Mouse (Mus musculus): ENCODE measurements at regions not wholly inside any gene's neighbourhood (a gene's known extent, or its start where the extent isn't known, plus 50 kb on each side); places are given as distances from the start of the nearest gene placed in this dataset.

DNA sequence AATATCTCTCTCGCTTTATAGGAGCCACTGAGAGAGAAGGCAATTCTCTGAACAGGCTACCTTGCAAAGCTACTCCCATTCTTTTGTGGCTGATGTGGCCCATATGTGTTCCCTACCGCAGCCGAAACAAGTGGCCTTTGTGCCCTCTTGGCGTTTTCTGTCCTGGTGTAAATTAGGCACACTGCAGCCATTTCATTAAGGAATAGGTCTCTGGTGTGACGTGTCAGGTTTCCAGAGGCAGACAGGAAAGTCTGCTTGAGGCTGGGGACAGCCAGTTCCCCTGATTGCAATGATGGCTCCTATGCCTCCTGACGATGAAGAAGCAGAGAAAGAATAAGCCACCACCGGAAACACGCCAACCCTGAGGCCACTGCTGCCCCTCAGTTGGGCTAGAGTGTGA lies 59.3 kb upstream of the Bcor start:
- no peak overlapping the region for H3K9ac ChIP-seq (ENCODE audit: low read depth, low read length)
- 71% methylated on average over 8 of the region's 8 CpGs for WGBS
- H3K4me3 ChIP-seq (ENCODE audit: low read length): no peak overlapping the region
- ATAC-seq: no peak
- H3K4me2 ChIP-seq (ENCODE audit: low read depth, low read length): no peak overlapping the region
- no peaks in the 10 kb centered on the region for H3K27me3 ChIP-seq (replicated peaks; ENCODE audit: control insufficient read depth, insufficient read depth, low read length)
- H3K36me3 ChIP-seq (ENCODE audit: control insufficient read depth, insufficient read depth, low read length): no peaks in the 10 kb centered on the region
- H3K9me3 ChIP-seq (ENCODE audit: control insufficient read depth, low read length): no peaks in the 10 kb centered on the region
- H3K27ac ChIP-seq (ENCODE audit: low read length): no peak overlapping the region
- no peaks in the 10 kb centered on the region for H3K4me1 ChIP-seq (ENCODE audit: control insufficient read depth, insufficient read depth, low read length)

DNA sequence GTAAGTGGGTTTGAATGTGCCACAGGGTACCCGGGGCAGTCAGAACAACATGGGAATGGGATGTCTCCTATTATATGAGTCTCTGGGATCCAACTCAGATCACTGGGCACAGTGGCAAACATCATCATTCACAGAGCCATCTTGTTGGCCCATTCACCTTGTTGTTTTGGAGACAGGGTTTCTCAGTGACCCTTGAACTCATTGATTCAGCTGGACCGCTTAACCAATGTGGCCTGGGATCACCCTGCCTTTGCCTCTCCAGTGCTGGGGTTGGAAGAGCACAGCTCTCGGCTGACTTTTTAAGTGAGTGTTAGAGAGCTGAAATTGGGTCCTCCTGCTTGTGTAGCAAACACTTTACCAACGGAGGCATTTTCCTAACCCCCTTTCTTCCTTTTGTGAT lies 64.2 kb upstream of the Bcor start:
- Histone ChIP-seq H3K4me1 (ENCODE audit: control insufficient read depth, insufficient read depth, low read length) (no peaks in the 10 kb centered on the region), H3K9me3 (ENCODE audit: control insufficient read depth, low read length) (no peaks in the 10 kb centered on the region), H3K27ac (ENCODE audit: low read length) (no peak overlapping the region), H3K4me2 (ENCODE audit: low read depth, low read length) (no peak overlapping the region), H3K9ac (ENCODE audit: low read depth, low read length) (no peak overlapping the region), H3K4me3 (ENCODE audit: low read length) (no peak overlapping the region), H3K27me3 (replicated peaks; ENCODE audit: control insufficient read depth, insufficient read depth, low read length) (no peaks in the 10 kb centered on the region), H3K36me3 (ENCODE audit: control insufficient read depth, insufficient read depth, low read length) (no peaks in the 10 kb centered on the region)
- ATAC-seq: no peak
- 74% methylated on average over 4 of the region's 4 CpGs for WGBS

DNA sequence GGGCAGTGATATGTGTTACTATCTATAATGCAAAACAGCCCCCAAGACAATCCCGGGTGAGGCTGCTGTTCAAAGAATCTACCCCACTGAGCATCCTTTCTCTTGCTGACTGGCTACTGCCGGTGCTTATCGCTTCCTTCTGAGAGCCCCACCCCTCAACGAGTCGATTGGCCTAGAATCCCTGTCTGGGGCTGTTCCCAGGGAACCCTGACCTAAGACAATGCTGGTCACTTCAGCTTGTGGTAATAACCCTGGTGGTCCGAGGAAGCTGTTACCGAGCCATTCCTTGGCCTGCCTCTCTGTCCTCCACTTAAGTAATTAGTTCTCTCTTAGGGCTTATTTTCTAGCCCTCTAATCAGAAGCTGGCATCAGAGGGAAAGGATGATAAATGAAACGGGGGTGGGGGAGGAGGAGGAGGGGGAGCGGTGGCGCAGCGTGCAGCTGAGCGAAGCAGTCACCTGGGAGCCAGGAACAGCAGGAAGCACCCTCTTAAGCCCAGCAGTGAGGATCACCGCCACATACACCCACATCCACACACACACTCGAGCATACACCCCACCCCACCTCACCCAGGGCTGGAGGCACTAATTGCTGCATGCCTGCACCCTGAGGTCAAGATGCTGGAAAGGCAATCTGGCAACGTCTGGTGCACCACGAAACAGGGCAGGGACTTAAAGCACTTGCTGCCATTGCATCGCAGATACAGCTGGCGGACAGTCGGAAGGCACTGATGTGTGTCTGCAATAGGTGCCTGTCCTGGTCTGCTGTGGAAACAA lies 65.1 kb upstream of the Bcor start:
- 13% methylated on average over 19 of the region's 19 CpGs for WGBS
- Histone ChIP-seq H3K9me3 (ENCODE audit: control insufficient read depth, low read length) (no peaks in the 10 kb centered on the region), H3K4me2 (ENCODE audit: low read depth, low read length) (peak overlapping the region; percentile 27; the same call in 1 of the 2 replicates), H3K27me3 (replicated peaks; ENCODE audit: control insufficient read depth, insufficient read depth, low read length) (no peaks in the 10 kb centered on the region), H3K9ac (ENCODE audit: low read depth, low read length) (no peak overlapping the region), H3K36me3 (ENCODE audit: control insufficient read depth, insufficient read depth, low read length) (no peaks in the 10 kb centered on the region), H3K4me1 (ENCODE audit: control insufficient read depth, insufficient read depth, low read length) (no peaks in the 10 kb centered on the region), H3K27ac (ENCODE audit: low read length) (no peak overlapping the region), H3K4me3 (ENCODE audit: low read length) (no peak overlapping the region)
- no peak for ATAC-seq

DNA sequence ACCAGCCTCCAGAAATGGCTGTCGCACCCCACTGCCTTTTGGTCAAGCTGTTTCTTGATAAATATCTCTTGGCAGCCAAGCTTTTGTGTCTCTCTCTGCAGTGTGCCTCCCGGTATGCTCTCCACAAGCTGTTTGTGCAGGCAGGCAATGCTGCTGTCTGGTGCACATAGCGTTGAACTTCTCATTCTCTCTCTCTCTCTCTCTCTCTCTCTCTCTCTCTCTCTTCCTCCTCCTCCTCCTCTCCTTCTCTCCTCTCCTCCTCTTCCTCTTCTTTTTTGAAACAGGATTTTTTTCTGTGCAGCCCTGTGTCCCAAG lies 65.7 kb upstream of the Bcor start:
- Histone ChIP-seq H3K27me3 (replicated peaks; ENCODE audit: control insufficient read depth, insufficient read depth, low read length) (no peaks in the 10 kb centered on the region), H3K36me3 (ENCODE audit: control insufficient read depth, insufficient read depth, low read length) (no peaks in the 10 kb centered on the region), H3K4me3 (ENCODE audit: low read length) (no peak overlapping the region), H3K4me2 (ENCODE audit: low read depth, low read length) (peak overlapping the region; percentile 27; the same call in 1 of the 2 replicates), H3K9me3 (ENCODE audit: control insufficient read depth, low read length) (no peaks in the 10 kb centered on the region), H3K4me1 (ENCODE audit: control insufficient read depth, insufficient read depth, low read length) (no peaks in the 10 kb centered on the region), H3K9ac (ENCODE audit: low read depth, low read length) (no peak overlapping the region), H3K27ac (ENCODE audit: low read length) (no peak overlapping the region)
- WGBS: 15% methylated on average over 3 of the region's 3 CpGs
- no peak for ATAC-seq

DNA sequence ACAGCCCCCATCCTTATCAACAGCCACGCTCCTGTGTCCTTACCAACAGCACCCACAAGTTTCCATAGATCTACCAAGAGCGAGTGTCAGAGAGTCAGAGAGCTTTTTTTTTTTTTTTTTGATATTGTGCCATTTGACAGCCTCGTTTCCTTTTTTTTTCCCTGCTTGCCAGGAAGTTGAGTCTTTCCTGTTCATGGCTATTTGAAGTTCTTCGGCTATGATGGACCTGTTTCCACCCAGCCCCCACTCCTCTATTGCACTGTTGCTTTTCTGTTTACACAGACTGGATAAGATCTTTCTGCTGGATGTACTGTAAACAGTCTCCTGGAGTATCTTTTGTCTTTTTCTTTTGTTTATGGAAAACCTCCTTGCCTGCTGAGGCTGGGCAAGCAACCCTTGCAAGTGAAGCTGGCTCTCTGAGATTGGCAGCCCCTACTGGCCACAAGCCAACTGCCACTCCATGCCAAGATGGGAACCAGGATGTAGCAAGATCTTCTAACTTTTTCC lies 80.4 kb upstream of the Bcor start:
- Histone ChIP-seq H3K4me3 (ENCODE audit: low read length) (no peak overlapping the region), H3K4me2 (ENCODE audit: low read depth, low read length) (no peak overlapping the region), H3K27me3 (replicated peaks; ENCODE audit: control insufficient read depth, insufficient read depth, low read length) (no peaks in the 10 kb centered on the region), H3K4me1 (ENCODE audit: control insufficient read depth, insufficient read depth, low read length) (no peaks in the 10 kb centered on the region), H3K9ac (ENCODE audit: low read depth, low read length) (no peak overlapping the region), H3K27ac (ENCODE audit: low read length) (no peak overlapping the region), H3K9me3 (ENCODE audit: control insufficient read depth, low read length) (no peaks in the 10 kb centered on the region), H3K36me3 (ENCODE audit: control insufficient read depth, insufficient read depth, low read length) (no peaks in the 10 kb centered on the region)
- ATAC-seq: no peak
- WGBS: 47% methylated on average over 4 of the region's 4 CpGs

DNA sequence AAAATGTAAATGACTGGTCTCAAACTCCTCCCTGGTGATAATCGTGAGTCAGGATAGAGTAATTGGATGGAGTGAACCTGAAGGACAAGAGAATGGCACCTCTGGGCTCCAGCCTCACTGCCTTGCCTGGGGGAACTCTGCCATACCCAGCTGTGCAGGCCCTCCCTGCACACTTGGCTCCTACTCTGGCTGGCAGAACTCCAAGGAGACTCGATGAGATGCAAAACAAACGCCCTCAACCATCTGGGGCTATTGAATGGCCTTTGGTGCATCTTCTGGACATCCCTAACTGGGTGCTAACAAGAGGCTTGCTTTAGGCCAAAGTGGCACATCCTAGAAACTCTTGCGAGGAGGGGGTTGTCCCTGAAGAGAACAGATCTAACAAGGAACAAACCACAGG lies 81.6 kb upstream of the Bcor start:
- H3K4me1 ChIP-seq (ENCODE audit: control insufficient read depth, insufficient read depth, low read length): no peaks in the 10 kb centered on the region
- 61% methylated on average over 4 of the region's 4 CpGs for WGBS

DNA sequence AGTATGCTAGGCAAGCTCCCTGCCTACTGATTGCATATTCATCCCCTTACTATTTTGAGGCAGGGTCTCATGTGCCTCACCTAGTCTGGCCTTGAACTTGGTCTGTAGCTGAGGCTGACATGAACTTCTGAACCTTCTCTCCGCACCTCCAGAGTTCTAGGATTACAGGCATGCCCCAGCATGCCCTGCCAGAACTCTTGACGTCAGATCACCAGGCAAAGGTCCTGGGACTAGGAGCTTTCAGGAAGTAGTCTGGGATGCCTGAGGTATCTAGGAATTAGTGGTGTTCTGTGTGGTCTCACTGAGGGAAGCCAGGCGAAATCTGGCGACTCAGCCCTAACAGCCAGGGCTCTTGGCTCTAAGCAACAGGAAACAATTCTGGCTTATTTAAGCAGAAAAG lies 88.9 kb upstream of the Bcor start:
- no peaks in the 10 kb centered on the region for H3K36me3 ChIP-seq (ENCODE audit: control insufficient read depth, insufficient read depth, low read length)
- ATAC-seq: no peak
- 0 out of 2 replicates have a peak, but pooled peaks cover 2% of the 10 kb centered on the region for H3K27me3 ChIP-seq (replicated peaks; ENCODE audit: control insufficient read depth, insufficient read depth, low read length)
- H3K9ac ChIP-seq (ENCODE audit: low read depth, low read length): no peak overlapping the region
- H3K9me3 ChIP-seq (ENCODE audit: control insufficient read depth, low read length): no peaks in the 10 kb centered on the region
- H3K27ac ChIP-seq (ENCODE audit: low read length): no peak overlapping the region
- H3K4me1 ChIP-seq (ENCODE audit: control insufficient read depth, insufficient read depth, low read length): no peaks in the 10 kb centered on the region
- 55% methylated on average over 4 of the region's 4 CpGs for WGBS
- no peak overlapping the region for H3K4me3 ChIP-seq (ENCODE audit: low read length)
- H3K4me2 ChIP-seq (ENCODE audit: low read depth, low read length): no peak overlapping the region

More for the DNA sequence above, 81.6 kb upstream of the Bcor start:
- no peak overlapping the region for H3K9ac ChIP-seq (ENCODE audit: low read depth, low read length)
- no peaks in the 10 kb centered on the region for H3K9me3 ChIP-seq (ENCODE audit: control insufficient read depth, low read length)
- no peak overlapping the region for H3K4me2 ChIP-seq (ENCODE audit: low read depth, low read length)
- H3K4me3 ChIP-seq (ENCODE audit: low read length): no peak overlapping the region
- H3K36me3 ChIP-seq (ENCODE audit: control insufficient read depth, insufficient read depth, low read length): no peaks in the 10 kb centered on the region
- ATAC-seq: no peak
- H3K27ac ChIP-seq (ENCODE audit: low read length): no peak overlapping the region
- H3K27me3 ChIP-seq (replicated peaks; ENCODE audit: control insufficient read depth, insufficient read depth, low read length): no peaks in the 10 kb centered on the region

DNA sequence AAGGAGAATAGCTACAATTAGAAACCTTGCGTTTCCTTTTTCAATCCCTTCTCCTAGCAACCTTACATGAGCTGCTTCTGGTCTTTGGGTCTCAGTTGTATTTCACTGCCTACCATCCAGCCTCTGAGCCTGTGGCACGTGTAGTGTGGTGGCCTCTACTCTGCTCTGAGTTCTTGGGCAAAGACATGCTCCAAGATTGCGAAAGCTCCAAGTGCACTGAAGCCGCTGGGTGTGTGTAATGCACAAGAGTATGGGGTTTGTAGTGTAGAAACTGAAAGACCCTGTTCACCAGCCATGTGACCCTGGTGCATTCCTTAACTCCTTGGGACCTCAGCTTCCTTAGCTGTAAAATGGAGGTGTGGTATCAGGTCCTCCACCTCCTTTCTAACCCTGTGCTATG lies 89.8 kb upstream of the Bcor start:
- Histone ChIP-seq H3K4me3 (ENCODE audit: low read length) (no peak overlapping the region), H3K36me3 (ENCODE audit: control insufficient read depth, insufficient read depth, low read length) (no peaks in the 10 kb centered on the region), H3K27ac (ENCODE audit: low read length) (no peak overlapping the region), H3K27me3 (replicated peaks; ENCODE audit: control insufficient read depth, insufficient read depth, low read length) (0 out of 2 replicates have a peak, but pooled peaks cover 2% of the 10 kb centered on the region), H3K9me3 (ENCODE audit: control insufficient read depth, low read length) (no peaks in the 10 kb centered on the region), H3K4me1 (ENCODE audit: control insufficient read depth, insufficient read depth, low read length) (no peaks in the 10 kb centered on the region), H3K4me2 (ENCODE audit: low read depth, low read length) (no peak overlapping the region), H3K9ac (ENCODE audit: low read depth, low read length) (no peak overlapping the region)
- ATAC-seq: no peak
- 78% methylated on average over 4 of the region's 4 CpGs for WGBS

DNA sequence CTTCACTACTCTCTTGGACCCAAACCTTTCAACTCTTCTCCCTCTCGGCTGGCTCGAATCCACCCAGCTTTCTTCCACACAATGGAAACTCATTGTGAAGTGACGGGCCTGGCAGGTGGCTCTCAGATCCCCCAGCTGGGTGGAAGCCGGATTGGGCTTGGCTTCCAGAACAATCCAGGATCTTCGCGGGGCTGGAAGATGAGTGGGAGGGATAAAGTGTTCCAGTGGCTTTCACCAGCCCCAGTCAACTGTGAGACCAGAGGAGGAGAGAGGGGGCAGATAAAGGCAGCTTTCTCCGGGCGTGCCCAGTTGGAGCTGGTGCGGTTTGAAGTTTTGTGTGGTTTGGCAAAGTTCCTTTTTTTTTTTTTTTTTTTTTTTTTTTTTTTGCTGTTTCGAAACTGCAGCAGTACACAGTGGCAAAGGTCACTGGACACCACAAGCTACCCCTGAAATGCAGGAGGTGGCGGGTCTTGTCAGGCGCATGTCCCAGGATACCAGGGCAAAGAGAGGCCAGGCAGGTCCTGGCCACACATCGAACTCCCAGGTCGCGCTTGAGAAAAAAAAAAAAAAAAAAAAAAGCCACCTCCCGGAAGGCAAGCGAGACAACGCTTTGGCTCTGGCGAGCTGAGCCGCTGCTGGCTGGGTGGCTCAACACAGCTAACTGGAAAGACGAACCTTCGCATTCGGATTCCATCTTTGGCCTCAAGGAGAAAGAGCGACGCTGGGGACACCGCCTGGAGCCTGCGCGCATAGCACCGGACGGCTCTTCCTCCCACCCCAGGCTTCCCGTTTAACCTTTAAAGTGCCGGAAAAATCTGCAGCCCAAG lies 91.9 kb upstream of the Bcor start:
- Histone ChIP-seq H3K4me2 (ENCODE audit: low read depth, low read length) (peak overlapping the region; percentile 51), H3K27me3 (replicated peaks; ENCODE audit: control insufficient read depth, insufficient read depth, low read length) (0 out of 2 replicates have a peak, but pooled peaks cover 2% of the 10 kb centered on the region), H3K9ac (ENCODE audit: low read depth, low read length) (peak overlapping the region; percentile 50; the same call in 1 of the 2 replicates), H3K9me3 (ENCODE audit: control insufficient read depth, low read length) (no peaks in the 10 kb centered on the region), H3K4me1 (ENCODE audit: control insufficient read depth, insufficient read depth, low read length) (no peaks in the 10 kb centered on the region), H3K27ac (ENCODE audit: low read length) (no peak overlapping the region), H3K4me3 (ENCODE audit: low read length) (peak overlapping the region; percentile 39), H3K36me3 (ENCODE audit: control insufficient read depth, insufficient read depth, low read length) (no peaks in the 10 kb centered on the region)
- ATAC-seq: peak; percentile 86
- 22% methylated on average over 32 of the region's 32 CpGs for WGBS

All from intestine, embryonic 16.5 days (tissue).